Mouse (Mus musculus): ENCODE results near the gene Sparcl1. TPM values are rescaled to one million over a fixed set of nuclear protein-coding genes. Genes with fewer than 3 reads are reported as not detected.
A peak's percentile ranks its signal among the peaks of the same experiment; 100 is the strongest.

Sparcl1 gene
- polyA plus RNA-seq, 1 experiment from 2014 or later, result 49.8 TPM

- ATAC-seq (ENCODE audit: low FRiP score), result no peak
These were observed 2.4 kb upstream of the Sparcl1 start for GRCm38 (mm10) chr5:104115890-104116289.

DNA sequence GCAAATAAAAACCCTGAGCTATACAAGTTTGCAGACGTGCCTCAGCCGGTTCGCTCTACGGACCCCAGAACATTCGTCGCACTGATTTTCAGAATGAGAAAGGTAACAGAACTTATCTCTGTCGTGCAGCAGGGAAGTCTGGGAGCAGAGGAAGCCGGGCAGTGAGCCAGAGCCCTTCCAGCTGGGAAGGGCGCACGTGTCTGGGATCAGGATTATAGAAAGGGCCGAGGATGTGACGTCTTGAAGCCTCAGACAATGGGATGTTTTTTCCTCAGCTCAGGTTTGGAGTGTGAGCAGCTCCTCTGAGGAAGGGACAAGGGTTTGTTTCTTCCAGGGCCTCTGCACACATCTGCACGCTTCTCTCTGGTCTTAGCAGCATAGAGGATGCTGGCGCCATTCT lies 1.6 kb upstream of the Sparcl1 start:
- WGBS, result 55% methylated on average over 14 of the region's 14 CpGs
- no peak for DNase-seq (ENCODE audit: low spot score, missing footprints)
- no peak overlapping the region for H3K4me3 ChIP-seq (ENCODE audit: low read depth, low read length)
- H3K4me1 ChIP-seq (ENCODE audit: control insufficient read depth, insufficient read depth, low read length), result peaks cover 33% of the 10 kb centered on the region
- H3K4me2 ChIP-seq, result no peak overlapping the region
- peaks cover 2% of the 10 kb centered on the region; the same call in 1 of the 2 replicates for H3K27me3 ChIP-seq (ENCODE audit: control insufficient read depth, insufficient read depth, low read length)
- no peaks in the 10 kb centered on the region for H3K36me3 ChIP-seq (ENCODE audit: control insufficient read depth, insufficient read depth, low read length)
- H3K27ac ChIP-seq (ENCODE audit: low read depth, low read length), result no peak overlapping the region
- no peaks in the 10 kb centered on the region for H3K9me3 ChIP-seq (ENCODE audit: control insufficient read depth, low read length)
- ATAC-seq (ENCODE audit: low FRiP score), result no peak
- H3K9ac ChIP-seq (ENCODE audit: low read length), result no peak overlapping the region

More at GRCm38 (mm10) chr5:104115890-104116289, 2.4 kb upstream of the Sparcl1 start:
- Histone ChIP-seq H3K4me2 (no peak overlapping the region), H3K9me3 (ENCODE audit: control insufficient read depth, low read length) (no peaks in the 10 kb centered on the region), H3K27me3 (ENCODE audit: control insufficient read depth, insufficient read depth, low read length) (peaks cover 2% of the 10 kb centered on the region; the same call in 1 of the 2 replicates), H3K27ac (ENCODE audit: low read depth, low read length) (no peak overlapping the region), H3K9ac (ENCODE audit: low read length) (no peak overlapping the region), H3K36me3 (ENCODE audit: control insufficient read depth, insufficient read depth, low read length) (no peaks in the 10 kb centered on the region), H3K4me3 (ENCODE audit: low read depth, low read length) (no peak overlapping the region), H3K4me1 (ENCODE audit: control insufficient read depth, insufficient read depth, low read length) (peaks cover 25% of the 10 kb centered on the region)
- no peak for DNase-seq (ENCODE audit: low spot score, missing footprints)
- 93% methylated on average over 4 of the region's 4 CpGs for WGBS

- Histone ChIP-seq H3K9me3 (ENCODE audit: control insufficient read depth, low read length) (no peaks in the 10 kb centered on the region), H3K27ac (ENCODE audit: low read depth, low read length) (no peak overlapping the region), H3K4me1 (ENCODE audit: control insufficient read depth, insufficient read depth, low read length) (peaks cover 54% of the 10 kb centered on the region), H3K9ac (ENCODE audit: low read length) (no peak overlapping the region), H3K4me2 (0 out of 2 replicates have a peak overlapping the region, but pooled peaks have one; percentile 1), H3K4me3 (ENCODE audit: low read depth, low read length) (no peak overlapping the region), H3K36me3 (ENCODE audit: control insufficient read depth, insufficient read depth, low read length) (no peaks in the 10 kb centered on the region), H3K27me3 (ENCODE audit: control insufficient read depth, insufficient read depth, low read length) (peaks cover 6% of the 10 kb centered on the region)
- no peak for DNase-seq (ENCODE audit: low spot score, missing footprints)
- 48% methylated on average over 5 of the region's 5 CpGs for WGBS
- no peak for ATAC-seq (ENCODE audit: low FRiP score)
These were observed 1.0 kb downstream of the Sparcl1 start for GRCm38 (mm10) chr5:104112511-104112910.

DNA sequence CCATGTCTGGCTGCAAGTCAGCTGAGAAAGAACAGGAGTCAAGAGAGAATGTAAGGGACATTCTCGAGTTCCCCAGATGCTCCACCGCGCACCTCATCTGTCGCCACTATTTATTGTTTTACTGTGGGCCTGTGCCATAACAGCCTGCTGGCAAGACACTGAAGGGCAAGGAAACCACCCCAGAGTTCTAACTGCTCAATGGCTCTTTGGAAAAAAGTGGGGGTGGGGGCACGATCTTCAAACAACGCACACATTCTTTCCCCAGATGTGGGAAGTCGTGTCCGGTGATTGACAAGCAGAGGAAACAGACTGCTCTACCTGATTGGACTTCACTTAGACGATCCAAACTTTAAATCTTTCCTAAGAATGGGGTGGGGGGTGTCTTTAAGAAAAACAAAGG lies 1.5 kb downstream of the Sparcl1 start:
- no peak for ATAC-seq (ENCODE audit: low FRiP score)
- H3K27me3 ChIP-seq (ENCODE audit: control insufficient read depth, insufficient read depth, low read length), result peaks cover 7% of the 10 kb centered on the region
- WGBS, result 21% methylated on average over 9 of the region's 9 CpGs
- no peaks in the 10 kb centered on the region for H3K9me3 ChIP-seq (ENCODE audit: control insufficient read depth, low read length)
- no peak for DNase-seq (ENCODE audit: low spot score, missing footprints)
- no peaks in the 10 kb centered on the region for H3K36me3 ChIP-seq (ENCODE audit: control insufficient read depth, insufficient read depth, low read length)
- peaks cover 54% of the 10 kb centered on the region for H3K4me1 ChIP-seq (ENCODE audit: control insufficient read depth, insufficient read depth, low read length)
- H3K27ac ChIP-seq (ENCODE audit: low read depth, low read length), result no peak overlapping the region
- no peak overlapping the region for H3K9ac ChIP-seq (ENCODE audit: low read length)
- no peak overlapping the region; the same call in 1 of the 2 replicates for H3K4me2 ChIP-seq
- no peak overlapping the region for H3K4me3 ChIP-seq (ENCODE audit: low read depth, low read length)

DNA sequence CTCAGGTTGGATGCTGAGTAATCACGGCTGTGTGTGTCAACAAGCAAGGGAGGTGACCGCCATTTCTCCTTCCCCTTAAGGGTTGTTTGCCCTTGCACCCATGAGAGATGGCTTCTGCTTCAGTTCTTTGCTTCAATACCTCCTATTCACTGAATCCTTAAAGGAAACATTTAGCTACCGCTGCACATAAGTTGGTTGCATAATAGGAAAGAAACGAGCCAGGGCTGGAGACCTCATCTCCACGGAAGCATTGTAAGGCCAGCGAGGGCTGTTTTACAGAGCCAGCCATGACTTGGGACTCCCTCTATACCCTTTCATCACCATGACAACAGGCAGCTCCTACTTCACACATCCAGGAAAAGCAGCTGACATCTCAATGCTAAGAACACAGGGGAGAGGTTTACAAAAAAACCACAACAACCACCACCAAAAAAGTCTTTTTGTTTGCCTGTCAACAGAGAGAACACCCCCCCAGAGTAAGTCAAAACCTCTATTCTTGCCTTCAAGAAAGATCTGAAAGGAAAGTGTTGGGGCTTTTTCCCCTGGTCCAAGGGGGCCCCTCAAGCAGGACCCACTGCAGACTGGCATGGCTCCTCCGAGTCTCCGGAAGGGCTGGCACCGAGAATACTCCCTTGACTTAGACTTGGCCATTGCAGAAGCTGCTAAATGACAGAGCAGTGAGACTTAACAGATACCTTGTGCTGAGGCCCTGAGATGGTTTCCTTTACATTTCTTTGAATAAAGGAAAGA lies 3.2 kb downstream of the Sparcl1 start:
- Histone ChIP-seq H3K4me2 (peak overlapping the region; percentile 12), H3K36me3 (ENCODE audit: control insufficient read depth, insufficient read depth, low read length) (no peaks in the 10 kb centered on the region), H3K9me3 (ENCODE audit: control insufficient read depth, low read length) (no peaks in the 10 kb centered on the region), H3K27me3 (ENCODE audit: control insufficient read depth, insufficient read depth, low read length) (peaks cover 8% of the 10 kb centered on the region), H3K4me1 (ENCODE audit: control insufficient read depth, insufficient read depth, low read length) (peaks cover 54% of the 10 kb centered on the region), H3K27ac (ENCODE audit: low read depth, low read length) (peak overlapping the region; percentile 82), H3K9ac (ENCODE audit: low read length) (peak overlapping the region; percentile 36; the same call in 1 of the 2 replicates), H3K4me3 (ENCODE audit: low read depth, low read length) (no peak overlapping the region)
- 8% methylated on average over 9 of the region's 9 CpGs for WGBS
- peak; percentile 95 for DNase-seq (ENCODE audit: low spot score, missing footprints)
- peak; percentile 88 for ATAC-seq (ENCODE audit: low FRiP score)

- peaks cover 54% of the 10 kb centered on the region for H3K4me1 ChIP-seq (ENCODE audit: control insufficient read depth, insufficient read depth, low read length)
- H3K4me3 ChIP-seq (ENCODE audit: low read depth, low read length), result no peak overlapping the region
- H3K9ac ChIP-seq (ENCODE audit: low read length), result peak overlapping the region; percentile 33; the same call in 1 of the 2 replicates
- peak overlapping the region; percentile 40 for H3K4me2 ChIP-seq
- peak; percentile 90 for DNase-seq (ENCODE audit: low spot score, missing footprints)
- peak overlapping the region; percentile 82 for H3K27ac ChIP-seq (ENCODE audit: low read depth, low read length)
- H3K36me3 ChIP-seq (ENCODE audit: control insufficient read depth, insufficient read depth, low read length), result no peaks in the 10 kb centered on the region
- 24% methylated on average over 3 of the region's 3 CpGs for WGBS
- H3K27me3 ChIP-seq (ENCODE audit: control insufficient read depth, insufficient read depth, low read length), result peaks cover 8% of the 10 kb centered on the region
- no peak for ATAC-seq (ENCODE audit: low FRiP score)
- no peaks in the 10 kb centered on the region for H3K9me3 ChIP-seq (ENCODE audit: control insufficient read depth, low read length)
These were observed 4.0 kb downstream of the Sparcl1 start for GRCm38 (mm10) chr5:104109516-104109915.

GRCm38 (mm10) chr5:104108879-104109369 lies 4.6 kb downstream of the Sparcl1 start:
- H3K9ac ChIP-seq (ENCODE audit: low read length), result peak overlapping the region; percentile 41
- H3K27ac ChIP-seq (ENCODE audit: low read depth, low read length), result peak overlapping the region; percentile 82
- peaks cover 55% of the 10 kb centered on the region for H3K4me1 ChIP-seq (ENCODE audit: control insufficient read depth, insufficient read depth, low read length)
- peak overlapping the region; percentile 40 for H3K4me2 ChIP-seq
- peak overlapping the region; percentile 15; the same call in 1 of the 2 replicates for H3K4me3 ChIP-seq (ENCODE audit: low read depth, low read length)
- peaks cover 8% of the 10 kb centered on the region for H3K27me3 ChIP-seq (ENCODE audit: control insufficient read depth, insufficient read depth, low read length)
- no peaks in the 10 kb centered on the region for H3K9me3 ChIP-seq (ENCODE audit: control insufficient read depth, low read length)
- peak; percentile 96 for DNase-seq (ENCODE audit: low spot score, missing footprints)
- ATAC-seq (ENCODE audit: low FRiP score), result peak; percentile 58
- WGBS, result 10% methylated on average over 18 of the region's 18 CpGs
- no peaks in the 10 kb centered on the region for H3K36me3 ChIP-seq (ENCODE audit: control insufficient read depth, insufficient read depth, low read length)

DNA sequence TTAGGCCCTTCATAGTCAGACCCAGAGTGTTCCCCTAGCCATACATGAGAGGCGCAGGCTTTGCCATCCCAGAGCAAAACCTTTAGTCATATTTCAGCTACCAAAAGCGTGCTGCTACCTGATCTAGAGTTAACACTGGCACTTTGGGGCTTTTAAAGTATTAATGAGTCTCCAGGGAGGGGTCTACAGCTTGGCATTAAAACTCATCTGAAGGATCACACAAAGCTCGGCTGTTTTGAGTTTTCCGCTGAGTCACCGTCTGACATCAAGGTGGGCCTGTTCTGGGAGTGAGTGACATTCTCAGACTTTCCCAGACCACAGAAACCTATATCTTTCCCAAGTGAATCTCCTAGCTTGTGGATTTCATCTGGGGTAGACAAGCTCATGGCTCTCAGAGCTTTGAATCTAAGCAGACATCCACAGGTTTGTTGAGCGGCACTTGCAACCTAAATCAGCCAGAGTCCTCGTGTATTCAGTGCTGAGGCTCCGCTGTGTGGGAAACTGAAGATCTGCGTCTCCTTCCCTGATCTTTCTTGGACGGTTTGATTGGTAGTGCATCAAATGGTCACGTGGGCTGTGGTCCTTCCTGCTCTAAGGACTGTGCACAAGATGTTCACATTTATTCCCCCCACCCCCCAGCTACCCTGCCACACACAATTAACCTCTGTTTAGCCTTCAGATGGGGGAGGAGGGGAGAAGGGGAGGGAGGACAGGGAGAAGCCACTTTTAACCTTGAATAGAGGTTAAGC lies 5.2 kb downstream of the Sparcl1 start:
- Histone ChIP-seq H3K4me3 (ENCODE audit: low read depth, low read length) (no peak overlapping the region), H3K4me1 (ENCODE audit: control insufficient read depth, insufficient read depth, low read length) (peaks cover 52% of the 10 kb centered on the region), H3K9ac (ENCODE audit: low read length) (peak overlapping the region; percentile 41), H3K36me3 (ENCODE audit: control insufficient read depth, insufficient read depth, low read length) (no peaks in the 10 kb centered on the region), H3K9me3 (ENCODE audit: control insufficient read depth, low read length) (no peaks in the 10 kb centered on the region), H3K27ac (ENCODE audit: low read depth, low read length) (peak overlapping the region; percentile 82), H3K27me3 (ENCODE audit: control insufficient read depth, insufficient read depth, low read length) (peaks cover 6% of the 10 kb centered on the region), H3K4me2 (peak overlapping the region; percentile 40)
- 50% methylated on average over 11 of the region's 11 CpGs for WGBS
- DNase-seq (ENCODE audit: low spot score, missing footprints), result peak; percentile 90
- peak; percentile 61 for ATAC-seq (ENCODE audit: low FRiP score)

DNA sequence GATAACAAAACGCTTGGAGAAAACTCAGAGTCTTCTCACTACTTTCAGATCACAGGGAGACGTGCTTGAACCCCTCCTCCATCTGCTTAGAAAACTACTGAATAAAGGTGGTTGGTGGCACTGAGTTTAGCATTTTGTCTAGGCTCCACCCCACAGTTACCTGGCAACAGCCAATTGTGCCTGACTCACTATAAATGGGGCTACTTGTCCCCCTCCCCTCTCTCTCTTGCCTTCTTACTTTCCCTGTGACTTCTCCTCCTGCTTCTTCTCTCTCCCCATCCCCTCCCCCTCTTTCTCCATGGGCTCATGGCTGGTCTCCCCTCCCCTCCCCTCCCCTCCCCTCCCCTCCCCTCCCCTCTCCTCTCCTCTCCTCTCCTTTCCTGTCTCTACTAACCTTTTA lies 9.4 kb downstream of the Sparcl1 start:
- Histone ChIP-seq H3K9me3 (ENCODE audit: control insufficient read depth, low read length) (no peaks in the 10 kb centered on the region), H3K27me3 (ENCODE audit: control insufficient read depth, insufficient read depth, low read length) (peaks cover 6% of the 10 kb centered on the region), H3K9ac (ENCODE audit: low read length) (no peak overlapping the region), H3K27ac (ENCODE audit: low read depth, low read length) (no peak overlapping the region), H3K4me2 (no peak overlapping the region), H3K4me1 (ENCODE audit: control insufficient read depth, insufficient read depth, low read length) (peaks cover 26% of the 10 kb centered on the region), H3K36me3 (ENCODE audit: control insufficient read depth, insufficient read depth, low read length) (no peaks in the 10 kb centered on the region), H3K4me3 (ENCODE audit: low read depth, low read length) (no peak overlapping the region)
- DNase-seq (ENCODE audit: low spot score, missing footprints) (no peak), ATAC-seq (ENCODE audit: low FRiP score) (0 out of 2 replicates have a peak, but pooled peaks have one; percentile 12)
- WGBS, result 48% methylated on average over 2 of the region's 2 CpGs

Measured in midbrain, embryonic 11.5 days (tissue).